Mouse (Mus musculus) lung, adult 2 months (tissue): ENCODE measurements around the gene Slc2a12.

Source experiments
- CTCF ChIP-seq: fragments of 200-500 bp; IDR thresholded peaks from 2 replicates; pipeline ENCODE4 v1.5.1; 2011; ENCODE audit warnings: mild to moderate bottlenecking, low read length, control low read depth; ENCODE audit not compliant: insufficient read depth
- POLR2A ChIP-seq: fragments of 200-500 bp; IDR thresholded peaks from 2 replicates; pipeline ENCODE4 v1.6.1; 2011; ENCODE audit warnings: low read depth, mild to moderate bottlenecking, control low read depth, low read length, borderline replicate concordance; ENCODE audit errors: extremely low read depth

DNA sequence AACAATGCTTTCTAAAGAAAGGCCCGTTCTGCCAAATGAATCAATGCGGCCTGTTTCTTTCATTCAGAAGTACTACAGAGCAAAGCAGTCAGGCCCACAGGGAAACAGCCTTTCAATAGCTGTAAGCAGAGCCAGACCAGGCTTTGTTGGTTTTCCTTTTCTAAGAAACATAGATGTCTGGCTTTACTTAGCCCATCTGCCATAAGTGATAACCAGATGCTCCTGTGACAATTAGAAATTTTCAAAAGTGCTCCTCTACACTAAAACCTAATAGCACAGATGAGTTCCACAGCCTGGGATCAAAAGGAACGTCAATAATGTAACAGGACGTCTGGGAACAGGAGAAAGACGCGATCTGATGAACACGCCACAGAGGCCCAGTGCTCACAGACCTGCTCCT is 81.5 kb downstream of the Slc2a12 start:
- no peak for TF ChIP-seq CTCF
- no peak for TF ChIP-seq POLR2A
